In the genomic region with DNA sequence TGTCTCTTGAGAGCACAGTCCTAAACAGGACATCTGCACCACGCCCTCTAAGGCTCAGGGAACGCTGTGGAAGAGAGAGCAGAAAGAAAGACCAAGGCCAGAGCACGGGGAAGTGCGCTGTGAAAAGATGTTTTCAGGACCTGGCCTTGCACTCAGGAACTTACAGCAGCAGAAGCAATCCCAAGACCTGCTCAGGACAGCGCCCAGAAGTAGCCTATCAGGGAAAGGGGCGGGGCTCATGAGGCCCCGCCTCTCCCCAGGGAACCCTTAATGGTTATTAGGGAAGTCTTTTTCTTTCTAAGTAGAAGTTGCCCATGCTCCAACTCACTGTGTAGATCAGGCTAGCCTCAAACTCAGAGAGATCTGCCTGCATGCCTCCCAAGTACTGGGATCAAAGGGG, we compare ENCODE assay signal across 11 mouse cellular contexts.
DNase-seq lines count a peak whose midpoint lies in the region; ATAC-seq and TF ChIP-seq lines count a peak whose summit lies in the region.
"Had no signal": no experiment of that assay in that cellular context is flagged by ENCODE, and none has a peak within 500 bp of the region (broad histone marks: within the 10 kb centered on the region; RNA-seq: fewer than 3 reads in every experiment).

No protein-coding gene starts in this region.

- H3K4me1 ChIP-seq in liver, embryonic 14.5 days (replicated peaks; ENCODE audit: control insufficient read depth in 2 of 2, insufficient read depth in 2 of 2, low read length in 1 of 2): no peaks in the 10 kb centered on the region
- H3K4me1 ChIP-seq: embryonic facial prominence, embryonic 12.5 days; midbrain, embryonic 12.5 days had no signal

- H3K27me3 ChIP-seq in liver, embryonic 14.5 days (ENCODE audit: control insufficient read depth, insufficient read depth, low read length): no peaks in the 10 kb centered on the region
- H3K27me3 ChIP-seq: embryonic facial prominence, embryonic 12.5 days; midbrain, embryonic 12.5 days had no signal

- peak; percentile 37 for DNase-seq in embryo, embryonic 11 days
- DNase-seq in embryo, embryonic 10 days (ENCODE audit: low spot score): no peak
- peak; percentile 52 for DNase-seq in ES-CJ7 (ENCODE audit: low read depth, low spot score)
- DNase-seq in liver, embryonic 14.5 days (ENCODE audit: low read depth in 3 of 3, low spot score in 3 of 3): no peak
- DNase-seq in spleen, adult 12 weeks (ENCODE audit: low spot score): no peak
- no peak for DNase-seq in layer of hippocampus, adult 9-11 months
- DNase-seq in urinary bladder, postnatal 10 days (ENCODE audit: low spot score): no peak
- DNase-seq: left cerebral cortex, postnatal 4 days had no signal

- no peaks in the 10 kb centered on the region for H3K9me3 ChIP-seq in liver, embryonic 14.5 days (ENCODE audit: control insufficient read depth, low read length)
- H3K9me3 ChIP-seq: embryonic facial prominence, embryonic 12.5 days; midbrain, embryonic 12.5 days had no signal

- no peak overlapping the region for H3K27ac ChIP-seq in liver, embryonic 14.5 days
- H3K27ac ChIP-seq: embryonic facial prominence, embryonic 12.5 days; midbrain, embryonic 12.5 days had no signal

- 21% methylated on average over 7 of the region's 7 CpGs for WGBS in liver, embryonic 14.5 days (ENCODE audit: insufficient replicate concordance)

- ATAC-seq in common myeloid progenitor, adult 5-6 weeks (replicated peaks; ENCODE audit: low read depth, poor library complexity, severe bottlenecking): peak; percentile 58
- ATAC-seq in liver, embryonic 14.5 days (ENCODE audit: insufficient read depth): peak; percentile 37; the same call in 1 of the 2 replicates

- no peak for TF ChIP-seq CTCF in liver, embryonic 14.5 days (IDR thresholded peaks at IDR 0.05; ENCODE audit: low read depth)

- H3K4me3 ChIP-seq in liver, embryonic 14.5 days (ENCODE audit: insufficient read depth in 1 of 2, low read depth in 2 of 2, low read length in 2 of 2): no peak overlapping the region
- H3K4me3 ChIP-seq: embryonic facial prominence, embryonic 12.5 days; midbrain, embryonic 12.5 days had no signal

- no peak overlapping the region for H3K9ac ChIP-seq in liver, embryonic 14.5 days (replicated peaks)
- H3K9ac ChIP-seq: embryonic facial prominence, embryonic 12.5 days; midbrain, embryonic 12.5 days had no signal

- H3K36me3 ChIP-seq in liver, embryonic 14.5 days (replicated peaks; ENCODE audit: control insufficient read depth, insufficient read depth, low read depth): no peaks in the 10 kb centered on the region
- H3K36me3 ChIP-seq: embryonic facial prominence, embryonic 12.5 days had no signal

- TF ChIP-seq EP300 in liver, embryonic 14.5 days (IDR thresholded peaks at IDR 0.05; ENCODE audit: low read depth): no peak

- H3K4me2 ChIP-seq in liver, embryonic 14.5 days (ENCODE audit: low read depth): no peak overlapping the region
- H3K4me2 ChIP-seq: embryonic facial prominence, embryonic 12.5 days; midbrain, embryonic 12.5 days had no signal

Comparison
In these comparisons a context has a peak if more than half of its experiments do, and no peak if none do; other contexts are left out.
1. DNase-seq: peak in embryo, embryonic 11 days (single experiment) and ES-CJ7 (single experiment); none in embryo, embryonic 10 days (single experiment), liver, embryonic 14.5 days (0 of 3), spleen, adult 12 weeks (single experiment), layer of hippocampus, adult 9-11 months (single experiment) and urinary bladder, postnatal 10 days (single experiment).